Mouse (Mus musculus) heart, adult 2 months (tissue): ENCODE data around the gene Marc1.

Experiments
- CTCF ChIP-seq: fragments of 200-600 bp; IDR thresholded peaks from 2 replicates; pipeline ENCODE4 v1.8.1; 2022; ENCODE audit warnings: antibody characterized with exemption, mild to moderate bottlenecking, moderate library complexity
- EP300 ChIP-seq: fragments of 200-500 bp; IDR thresholded peaks from 2 replicates; pipeline ENCODE4 v1.6.1; 2011; ENCODE audit warnings: low read depth, low read length, control low read depth; ENCODE audit not compliant: insufficient read depth

DNA sequence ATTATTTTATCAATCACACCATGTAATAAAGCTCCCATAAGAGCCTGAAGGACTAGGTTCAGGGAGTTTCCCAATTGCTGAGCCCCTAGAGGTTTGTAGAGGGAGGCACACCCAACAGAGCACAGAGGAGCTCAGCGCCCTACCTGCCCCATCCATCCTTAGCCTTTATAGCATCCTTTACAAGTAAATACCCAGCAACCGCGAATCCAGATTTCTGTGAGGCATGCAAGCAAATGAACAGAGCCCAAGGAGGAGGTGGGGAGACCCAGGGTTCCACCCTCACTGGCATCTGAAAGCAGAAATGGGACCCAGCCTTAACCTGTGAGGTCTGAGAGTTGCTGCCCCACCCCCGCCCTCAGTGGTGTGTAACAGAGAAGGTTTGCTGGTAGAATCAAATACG, 25.2 kb upstream of the Marc1 start:
- TF ChIP-seq CTCF (no peak), EP300 (no peak)
